Mouse (Mus musculus) cerebellum, adult 2 months (tissue): ENCODE results near the gene Hjurp.

Experiments used
- CTCF ChIP-seq: fragments of 200-500 bp; IDR thresholded peaks from 2 replicates; pipeline ENCODE4 v1.5.1; 2011; ENCODE audit warnings: low read depth, mild to moderate bottlenecking, control low read depth, low read length, moderate library complexity, borderline replicate concordance; ENCODE audit not compliant: insufficient read depth
- POLR2A ChIP-seq: fragments of 200-500 bp; IDR thresholded peaks from 2 replicates; pipeline ENCODE4 v1.6.1; 2011; ENCODE audit warnings: low read length, control low read depth, borderline replicate concordance; ENCODE audit not compliant: insufficient read depth

DNA sequence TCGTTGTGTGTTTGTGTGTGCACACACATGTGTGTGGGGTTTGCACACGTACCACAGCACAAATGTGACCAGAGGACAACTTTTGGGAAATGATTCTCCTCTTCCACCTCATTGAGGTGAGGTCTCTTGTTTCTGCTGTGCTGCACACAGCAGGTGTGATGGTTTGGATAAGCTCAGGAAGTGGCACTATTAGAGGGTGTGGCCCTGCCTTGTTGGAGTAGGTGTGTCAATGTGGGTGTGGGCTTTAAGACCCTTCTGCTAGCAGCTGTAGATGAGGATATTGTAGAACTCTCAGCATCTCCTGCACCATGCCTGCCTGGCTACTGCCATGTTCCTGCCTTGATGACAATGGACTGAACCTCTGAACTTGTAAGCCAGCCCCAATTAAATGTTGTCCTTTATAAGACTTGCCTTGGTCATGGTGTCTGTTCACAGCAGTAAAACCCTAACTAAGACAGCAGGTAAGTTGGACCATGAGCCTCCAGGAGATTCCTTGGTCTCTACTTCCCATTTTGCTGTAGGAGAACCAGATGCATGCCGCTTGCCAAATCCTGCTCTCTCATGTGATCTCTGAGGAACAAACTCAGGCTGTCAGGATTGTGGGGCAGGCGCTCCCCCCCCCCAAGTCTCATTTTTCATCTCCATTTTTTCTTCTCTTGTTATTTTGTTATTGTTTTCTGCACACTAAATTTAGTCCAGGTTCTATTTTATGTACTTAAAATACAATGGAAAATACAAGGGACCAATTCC is 18.9 kb upstream of the Hjurp start:
- TF ChIP-seq CTCF (no peak), POLR2A (no peak)
